Mouse (Mus musculus): ENCODE measurements around the gene Prom1. TPM values are rescaled to one million over a fixed set of nuclear protein-coding genes. Genes with fewer than 3 reads are reported as not detected.

Gene Prom1
- polyA plus RNA-seq, 1 experiment from 2014 or later: 13.7 TPM

DNA sequence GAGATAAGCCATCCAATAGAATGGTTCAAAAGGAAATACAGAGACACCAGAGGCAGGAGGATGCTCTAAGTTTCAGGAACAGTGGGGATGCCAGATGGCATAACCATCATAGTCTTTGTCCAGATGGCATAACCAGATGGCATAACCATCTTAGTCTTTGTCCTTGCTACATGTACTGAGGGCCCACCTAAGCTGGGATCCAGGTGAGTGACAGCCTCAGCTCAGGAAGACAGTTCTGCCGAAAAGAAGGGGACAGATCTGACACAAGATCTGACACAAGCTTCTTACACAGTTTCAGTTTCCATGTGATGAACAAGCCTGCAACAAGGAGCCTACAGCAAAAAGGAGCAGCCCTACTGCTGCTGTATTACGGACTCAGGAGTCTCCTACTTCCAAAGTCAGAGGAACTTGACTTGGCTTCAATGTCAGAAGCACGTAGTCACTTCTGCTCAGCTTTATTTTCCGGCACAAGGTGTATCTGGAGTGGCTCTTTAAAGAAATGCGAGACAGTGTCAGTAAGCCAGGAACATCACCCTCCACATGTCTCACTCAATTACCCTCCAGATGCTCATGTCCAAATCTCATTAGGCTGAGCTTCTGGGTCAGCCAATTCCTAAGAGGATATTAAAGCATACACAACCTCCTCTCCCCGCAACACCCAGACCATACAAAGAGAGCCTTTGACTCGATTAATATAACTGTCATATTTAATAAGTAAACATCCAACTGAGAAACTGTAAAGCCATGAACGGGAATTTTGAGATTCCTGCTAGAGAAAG, 21.4 kb downstream of the Prom1 start:
- Histone ChIP-seq H3K4me2 (no peak overlapping the region), H3K9ac (no peak overlapping the region), H3K27me3 (replicated peaks) (no peaks in the 10 kb centered on the region), H3K4me3 (no peak overlapping the region), H3K9me3 (no peaks in the 10 kb centered on the region), H3K27ac (replicated peaks) (no peak overlapping the region), H3K36me3 (no peaks in the 10 kb centered on the region), H3K4me1 (no peaks in the 10 kb centered on the region)
- 76% methylated on average over 8 of the region's 8 CpGs for WGBS
- ATAC-seq (ENCODE audit: extremely low read depth, insufficient number of reproducible peaks, low FRiP score, low TSS enrichment): no peak

DNA sequence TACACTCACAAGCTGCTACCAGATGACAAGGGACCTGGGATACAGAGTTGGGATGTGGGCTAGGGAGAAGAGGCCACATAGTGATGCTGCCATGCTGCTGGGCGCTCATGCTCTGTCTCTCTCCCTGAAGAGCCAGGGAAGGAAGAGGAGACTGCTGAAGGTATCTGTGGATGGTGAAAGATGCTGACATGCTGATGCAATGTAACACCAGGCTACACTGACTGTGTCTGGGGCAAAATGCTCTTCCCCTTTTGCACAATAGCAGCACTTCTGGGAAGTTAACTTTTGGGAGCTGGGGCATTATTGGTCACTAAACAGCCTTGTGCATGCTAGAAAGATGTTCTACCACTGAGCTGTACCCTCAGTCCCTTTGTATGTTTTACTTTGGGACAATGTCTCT, 26.4 kb downstream of the Prom1 start:
- no peaks in the 10 kb centered on the region for H3K36me3 ChIP-seq
- H3K27ac ChIP-seq (replicated peaks): no peak overlapping the region
- WGBS: 84% methylated on average over 1 of the region's 1 CpGs
- H3K9me3 ChIP-seq: no peaks in the 10 kb centered on the region
- no peak overlapping the region for H3K4me3 ChIP-seq
- no peak overlapping the region for H3K9ac ChIP-seq
- peaks cover 8% of the 10 kb centered on the region; the same call in 1 of the 2 replicates for H3K4me1 ChIP-seq
- no peaks in the 10 kb centered on the region for H3K27me3 ChIP-seq (replicated peaks)
- ATAC-seq (ENCODE audit: extremely low read depth, insufficient number of reproducible peaks, low FRiP score, low TSS enrichment): no peak
- no peak overlapping the region for H3K4me2 ChIP-seq

DNA sequence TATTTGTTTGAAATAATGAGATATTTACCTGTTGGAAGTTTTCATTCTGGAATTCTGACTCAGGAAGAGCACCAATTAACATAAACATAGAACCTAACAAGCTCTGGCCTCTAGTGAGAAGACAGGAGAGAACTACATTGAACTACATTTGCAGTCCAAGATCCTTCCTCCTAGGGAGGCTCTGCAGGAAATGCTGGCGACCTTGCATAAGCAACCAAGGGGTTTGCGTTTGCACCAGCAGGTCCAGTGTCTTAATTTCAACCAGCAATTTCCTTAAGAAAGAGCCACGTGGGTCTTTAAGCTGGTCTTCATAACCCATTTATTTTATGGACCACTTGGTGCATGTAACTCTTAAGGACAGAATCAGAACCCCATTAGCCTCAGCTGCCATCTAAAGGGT, 28.2 kb downstream of the Prom1 start:
- 65% methylated on average over 3 of the region's 3 CpGs for WGBS
- Histone ChIP-seq H3K4me2 (no peak overlapping the region), H3K36me3 (no peaks in the 10 kb centered on the region), H3K9me3 (no peaks in the 10 kb centered on the region), H3K9ac (no peak overlapping the region), H3K4me1 (peaks cover 8% of the 10 kb centered on the region; the same call in 1 of the 2 replicates), H3K27me3 (replicated peaks) (no peaks in the 10 kb centered on the region), H3K27ac (replicated peaks) (no peak overlapping the region), H3K4me3 (no peak overlapping the region)
- ATAC-seq (ENCODE audit: extremely low read depth, insufficient number of reproducible peaks, low FRiP score, low TSS enrichment): no peak

DNA sequence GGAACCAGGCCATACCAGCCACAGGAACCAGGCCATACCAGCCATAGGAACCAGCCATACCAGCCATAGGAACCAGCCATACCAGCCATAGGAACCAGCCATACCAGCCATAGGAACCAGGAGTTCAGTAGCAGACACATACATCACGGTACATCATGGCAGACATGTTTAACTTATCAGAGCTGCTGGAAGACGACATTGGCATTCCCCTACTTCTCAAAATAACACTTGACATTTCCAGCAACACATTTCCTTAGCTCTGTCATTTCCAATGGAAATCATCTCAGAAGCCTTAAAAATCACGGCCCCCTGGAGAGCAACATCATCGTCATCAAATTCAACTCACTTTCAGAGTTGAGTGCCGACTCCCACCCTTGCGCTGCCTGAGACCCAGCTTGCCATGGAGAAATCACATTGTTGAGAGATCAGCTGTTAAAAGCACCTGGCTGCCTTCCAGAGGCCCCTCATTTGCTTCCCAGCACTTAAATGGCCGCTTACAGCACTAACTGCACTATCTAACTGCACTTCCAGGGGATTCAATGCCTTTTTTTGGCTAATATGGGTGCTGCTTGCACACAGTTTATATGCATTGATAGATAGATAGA, 31.2 kb downstream of the Prom1 start:
- Histone ChIP-seq H3K4me1 (peaks cover 8% of the 10 kb centered on the region; the same call in 1 of the 2 replicates), H3K27me3 (replicated peaks) (no peaks in the 10 kb centered on the region), H3K27ac (replicated peaks) (no peak overlapping the region), H3K4me3 (no peak overlapping the region), H3K36me3 (no peaks in the 10 kb centered on the region), H3K9me3 (no peaks in the 10 kb centered on the region), H3K4me2 (no peak overlapping the region), H3K9ac (no peak overlapping the region)
- 70% methylated on average over 7 of the region's 7 CpGs for WGBS
- ATAC-seq (ENCODE audit: extremely low read depth, insufficient number of reproducible peaks, low FRiP score, low TSS enrichment): no peak

DNA sequence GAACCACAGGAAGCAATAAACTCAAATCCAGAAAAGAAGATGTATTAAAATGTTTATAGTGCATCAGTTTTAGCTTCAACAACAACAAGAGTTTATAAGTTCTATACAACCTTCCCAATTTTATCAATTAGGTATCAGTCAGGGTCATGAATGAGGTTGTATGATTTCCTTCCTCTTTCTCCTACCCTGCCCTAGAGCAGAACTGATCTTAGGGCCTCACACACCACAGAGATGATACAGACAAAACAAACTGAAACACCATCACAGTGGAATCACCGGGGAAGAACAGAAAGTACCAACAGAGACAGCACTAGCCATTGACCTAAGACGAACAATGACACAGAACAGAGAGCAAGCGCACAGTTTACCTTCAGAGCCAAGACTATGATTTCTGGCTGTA, 43.6 kb downstream of the Prom1 start:
- no peaks in the 10 kb centered on the region for H3K27me3 ChIP-seq (replicated peaks)
- H3K4me2 ChIP-seq: no peak overlapping the region
- no peaks in the 10 kb centered on the region for H3K9me3 ChIP-seq
- H3K4me3 ChIP-seq: no peak overlapping the region
- no peak for ATAC-seq (ENCODE audit: extremely low read depth, insufficient number of reproducible peaks, low FRiP score, low TSS enrichment)
- H3K9ac ChIP-seq: no peak overlapping the region
- 83% methylated on average over 3 of the region's 3 CpGs for WGBS
- no peaks in the 10 kb centered on the region for H3K36me3 ChIP-seq
- no peaks in the 10 kb centered on the region for H3K4me1 ChIP-seq
- no peak overlapping the region for H3K27ac ChIP-seq (replicated peaks)

DNA sequence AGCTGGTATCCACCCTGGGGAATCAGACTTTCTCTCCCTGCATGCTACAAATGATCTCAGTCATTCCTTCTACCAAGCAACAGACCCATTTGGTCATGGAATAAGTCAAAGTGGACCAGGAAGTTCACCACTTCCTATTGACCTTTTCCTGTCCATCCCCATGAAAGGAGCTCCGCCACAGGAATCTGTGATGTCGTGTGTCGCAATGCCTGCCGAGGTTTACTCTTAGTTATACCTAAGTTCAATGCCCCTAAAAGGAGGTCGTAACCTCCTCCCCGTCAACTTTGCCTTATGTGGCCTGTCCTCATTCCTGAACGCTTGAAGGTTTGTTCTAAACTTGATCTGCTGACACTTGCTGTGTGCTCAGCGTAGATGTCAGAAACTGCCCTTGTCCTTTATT, 51.6 kb downstream of the Prom1 start:
- no peak overlapping the region for H3K9ac ChIP-seq
- no peak overlapping the region for H3K4me3 ChIP-seq
- no peaks in the 10 kb centered on the region for H3K27me3 ChIP-seq (replicated peaks)
- 64% methylated on average over 8 of the region's 8 CpGs for WGBS
- H3K36me3 ChIP-seq: no peaks in the 10 kb centered on the region
- no peak overlapping the region for H3K4me2 ChIP-seq
- ATAC-seq (ENCODE audit: extremely low read depth, insufficient number of reproducible peaks, low FRiP score, low TSS enrichment): no peak
- H3K27ac ChIP-seq (replicated peaks): no peak overlapping the region
- H3K9me3 ChIP-seq: no peaks in the 10 kb centered on the region
- peaks cover 16% of the 10 kb centered on the region for H3K4me1 ChIP-seq

DNA sequence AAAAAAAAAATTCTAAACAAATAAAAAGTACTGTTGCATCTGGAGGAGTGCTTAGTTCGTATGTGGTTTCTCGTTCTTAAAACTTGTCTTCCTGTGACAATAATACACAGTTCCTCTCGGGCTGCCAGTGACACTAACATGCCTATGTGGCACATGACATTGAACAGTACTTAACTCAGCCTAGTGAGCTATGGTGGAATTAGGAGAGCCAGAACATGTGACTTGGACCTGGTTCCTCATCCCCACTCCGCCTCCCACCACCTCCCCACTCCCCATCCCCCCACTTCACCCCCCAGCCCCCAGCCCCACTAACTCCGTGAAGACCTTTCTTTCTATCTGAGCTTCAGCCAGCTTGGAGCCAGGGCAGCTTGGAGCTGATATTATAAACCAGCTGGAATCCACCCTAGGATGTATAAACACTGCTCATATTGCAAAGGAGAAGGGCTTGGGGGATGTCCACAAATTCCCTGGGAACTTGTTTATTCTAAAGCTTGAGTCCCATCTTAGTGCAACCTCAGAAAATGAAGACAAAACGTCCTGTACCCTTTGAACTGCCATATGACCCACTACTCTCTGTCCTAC, 52.3 kb downstream of the Prom1 start:
- Histone ChIP-seq H3K4me1 (peaks cover 16% of the 10 kb centered on the region), H3K27ac (replicated peaks) (no peak overlapping the region), H3K4me3 (no peak overlapping the region), H3K27me3 (replicated peaks) (no peaks in the 10 kb centered on the region), H3K9me3 (no peaks in the 10 kb centered on the region), H3K36me3 (no peaks in the 10 kb centered on the region), H3K9ac (no peak overlapping the region), H3K4me2 (no peak overlapping the region)
- no peak for ATAC-seq (ENCODE audit: extremely low read depth, insufficient number of reproducible peaks, low FRiP score, low TSS enrichment)
- 34% methylated on average over 6 of the region's 6 CpGs for whole genome bisulfite sequencing

DNA sequence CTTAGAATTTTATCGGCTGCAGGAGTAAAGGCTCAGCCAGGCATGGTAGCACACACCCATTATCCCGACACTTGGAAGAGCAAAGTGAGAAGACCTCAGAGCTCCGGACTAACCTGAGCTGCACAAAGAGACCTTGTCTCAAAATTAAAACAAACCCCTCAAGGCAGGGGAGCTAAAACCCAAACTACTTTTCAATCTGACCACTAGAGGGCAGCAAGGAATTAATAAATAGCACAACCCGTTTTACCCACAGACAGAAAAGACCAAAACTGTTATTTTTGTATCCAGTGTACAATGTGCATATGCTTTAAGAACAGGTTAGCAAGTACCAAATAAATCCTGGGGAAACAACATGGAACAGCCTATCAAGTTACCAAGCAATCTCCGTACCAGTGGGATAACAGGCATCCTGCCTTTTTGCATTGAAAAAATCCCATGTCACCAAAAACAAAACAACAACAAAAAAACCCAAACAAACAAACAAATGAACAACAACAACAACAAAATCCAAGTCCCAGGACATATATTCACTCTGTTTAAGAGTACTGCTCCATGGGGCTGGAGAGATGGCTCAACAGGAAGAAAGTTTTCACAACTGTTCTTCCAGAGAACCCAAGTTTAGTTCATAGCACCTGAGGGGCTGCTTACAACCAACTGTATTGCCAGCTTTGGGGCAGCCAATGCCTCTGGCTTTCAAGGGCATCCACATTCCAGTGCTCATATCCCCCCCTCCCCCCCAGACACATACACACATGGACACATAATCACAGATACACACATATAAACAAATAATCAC, 53.1 kb downstream of the Prom1 start:
- 41% methylated on average over 5 of the region's 5 CpGs for WGBS
- ATAC-seq (ENCODE audit: extremely low read depth, insufficient number of reproducible peaks, low FRiP score, low TSS enrichment): no peak
- Histone ChIP-seq H3K9ac (no peak overlapping the region), H3K36me3 (no peaks in the 10 kb centered on the region), H3K27me3 (replicated peaks) (no peaks in the 10 kb centered on the region), H3K9me3 (no peaks in the 10 kb centered on the region), H3K27ac (replicated peaks) (no peak overlapping the region), H3K4me1 (peaks cover 16% of the 10 kb centered on the region), H3K4me2 (no peak overlapping the region), H3K4me3 (no peak overlapping the region)

DNA sequence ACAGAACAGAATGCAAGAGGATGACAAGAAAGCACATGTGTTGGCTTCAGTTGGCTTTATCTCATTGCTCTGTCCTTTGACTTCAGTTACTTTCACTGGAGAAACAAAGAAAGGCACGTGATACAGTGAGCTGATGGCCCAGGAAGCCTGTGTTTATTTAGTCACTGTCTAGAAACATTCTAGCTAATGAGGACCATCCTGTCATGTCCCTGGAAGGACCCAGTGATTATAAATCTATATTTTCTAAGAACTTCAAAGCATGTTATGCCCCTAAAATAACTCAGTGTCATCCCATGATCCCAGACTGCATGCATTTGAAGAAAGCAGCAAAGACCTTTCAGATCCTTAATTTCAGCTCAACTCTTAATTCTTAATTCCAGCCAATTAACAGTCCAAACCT, 60.1 kb downstream of the Prom1 start:
- Histone ChIP-seq H3K9ac (no peak overlapping the region), H3K27me3 (replicated peaks) (no peaks in the 10 kb centered on the region), H3K27ac (replicated peaks) (no peak overlapping the region), H3K36me3 (0 out of 2 replicates have a peak, but pooled peaks cover 6% of the 10 kb centered on the region), H3K9me3 (no peaks in the 10 kb centered on the region), H3K4me1 (no peaks in the 10 kb centered on the region), H3K4me3 (no peak overlapping the region), H3K4me2 (no peak overlapping the region)
- WGBS: 32% methylated on average over 1 of the region's 1 CpGs
- ATAC-seq (ENCODE audit: extremely low read depth, insufficient number of reproducible peaks, low FRiP score, low TSS enrichment): no peak

DNA sequence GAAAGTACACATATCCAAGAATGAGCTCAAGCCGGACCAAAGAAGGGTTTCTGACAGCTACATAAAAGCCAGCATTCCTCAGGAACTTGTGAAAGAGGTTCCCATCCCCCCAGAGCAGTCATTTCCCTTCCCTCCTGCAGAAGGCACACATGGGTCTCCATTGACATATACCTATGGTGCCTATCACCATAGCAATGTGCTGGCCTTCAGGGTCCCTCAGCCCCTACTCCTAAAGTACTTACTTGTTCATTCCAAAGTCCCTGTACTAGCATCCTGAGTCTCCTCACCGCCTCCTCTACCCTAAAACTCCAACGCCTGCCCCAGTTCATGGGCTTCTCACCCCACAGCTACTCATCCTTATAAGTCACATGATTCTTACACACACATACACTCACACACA, 60.8 kb downstream of the Prom1 start:
- ATAC-seq (ENCODE audit: extremely low read depth, insufficient number of reproducible peaks, low FRiP score, low TSS enrichment): no peak
- 83% methylated on average over 3 of the region's 3 CpGs for WGBS

DNA sequence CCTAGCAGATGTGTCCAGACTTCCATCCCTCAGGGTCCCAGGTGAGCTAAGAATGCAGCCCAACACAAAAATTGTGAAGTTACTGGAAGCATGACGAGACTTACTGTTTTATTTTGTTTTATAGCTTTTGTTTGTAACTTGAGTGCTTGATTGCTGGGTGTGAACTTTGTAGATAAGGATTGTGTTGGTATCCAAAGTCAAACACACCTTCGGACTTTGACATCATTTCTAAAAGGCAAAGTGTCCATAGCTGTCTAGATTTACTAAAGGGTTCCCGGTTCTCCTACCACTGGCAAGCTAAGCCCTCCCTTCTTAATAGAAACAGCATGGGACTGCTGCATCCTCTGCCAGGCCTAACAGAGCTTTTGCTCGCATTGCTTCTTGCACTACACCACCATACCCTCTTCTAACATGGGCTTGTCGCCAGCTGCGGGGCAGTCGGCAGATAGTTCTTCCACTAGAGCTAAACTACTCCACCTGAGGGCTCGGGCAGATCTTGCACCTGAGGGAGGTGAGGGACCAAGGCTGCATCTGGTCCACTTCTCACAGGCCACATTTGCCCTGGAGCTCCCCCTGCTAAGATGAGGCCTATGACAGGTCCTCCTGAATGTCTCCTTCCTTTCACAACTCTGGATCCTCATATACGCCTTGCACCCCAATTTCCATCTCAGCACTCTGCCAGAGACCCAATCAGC, 103.4 kb downstream of the Prom1 start:
- Histone ChIP-seq H3K9ac (no peak overlapping the region), H3K9me3 (no peaks in the 10 kb centered on the region), H3K27ac (replicated peaks) (no peak overlapping the region), H3K4me3 (no peak overlapping the region), H3K4me2 (no peak overlapping the region), H3K36me3 (peaks cover 9% of the 10 kb centered on the region), H3K27me3 (replicated peaks) (no peaks in the 10 kb centered on the region), H3K4me1 (no peaks in the 10 kb centered on the region)
- no peak for ATAC-seq (ENCODE audit: extremely low read depth, insufficient number of reproducible peaks, low FRiP score, low TSS enrichment)
- WGBS: 81% methylated on average over 9 of the region's 9 CpGs

More for the DNA sequence above, 60.8 kb downstream of the Prom1 start:
- Histone ChIP-seq H3K4me3 (no peak overlapping the region), H3K27ac (replicated peaks) (no peak overlapping the region), H3K9ac (no peak overlapping the region), H3K9me3 (no peaks in the 10 kb centered on the region), H3K4me2 (no peak overlapping the region), H3K27me3 (replicated peaks) (no peaks in the 10 kb centered on the region), H3K36me3 (0 out of 2 replicates have a peak, but pooled peaks cover 6% of the 10 kb centered on the region), H3K4me1 (no peaks in the 10 kb centered on the region)

Measured in heart, embryonic 13.5 days (tissue).